Mouse (Mus musculus) mesoderm, embryonic 11.5 days (tissue): ENCODE measurements around the gene Sec22b.

Experiments used
- DNase-seq: peaks from one replicate; pipeline ENCODE4 v3.0.0-alpha.2; 2012; ENCODE audit warnings: low read depth, low spot score

Sec22b gene

GRCm38 (mm10) chr3:97909737-97910136, 8.7 kb downstream of the Sec22b start:
- DNase-seq = no peak

GRCm38 (mm10) chr3:97911093-97911492, 10.1 kb downstream of the Sec22b start:
- DNase-seq = no peak

- no peak for DNase-seq
Measured at GRCm38 (mm10) chr3:97915081-97915480, 14.1 kb downstream of the Sec22b start.

DNA sequence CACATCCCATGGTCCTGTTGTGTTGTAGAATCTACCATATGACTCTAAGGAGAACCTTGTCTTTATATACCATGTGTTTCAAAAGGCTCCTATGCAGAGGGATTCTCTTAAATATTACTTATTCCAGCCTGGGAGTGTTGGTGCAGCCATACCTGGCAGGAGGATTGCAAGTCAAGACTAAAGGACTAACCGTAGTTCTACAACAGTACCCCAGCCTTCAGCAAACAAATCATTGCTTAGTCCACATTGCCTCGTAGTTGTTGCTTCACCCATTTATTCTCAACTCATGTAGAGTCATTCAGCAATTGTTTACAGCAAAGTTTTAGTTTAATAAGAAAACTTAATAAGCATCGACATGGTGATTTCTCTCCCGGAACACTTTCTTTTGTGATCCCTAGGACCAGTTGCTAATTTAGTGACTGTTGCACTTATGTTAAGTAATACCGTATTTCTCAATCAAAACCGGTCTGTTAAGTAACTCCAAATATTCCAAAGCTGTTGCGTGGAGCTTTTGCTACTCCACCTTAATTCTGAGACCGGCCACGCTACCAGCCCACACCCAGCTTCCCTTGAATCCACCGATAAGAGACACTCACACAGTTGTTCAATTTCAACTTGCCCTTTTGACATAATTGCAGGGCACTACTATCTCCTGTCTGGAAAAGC, 18.0 kb downstream of the Sec22b start:
- no peak for DNase-seq

GRCm38 (mm10) chr3:97925246-97925645, 24.3 kb downstream of the Sec22b start:
- DNase-seq = no peak

DNA sequence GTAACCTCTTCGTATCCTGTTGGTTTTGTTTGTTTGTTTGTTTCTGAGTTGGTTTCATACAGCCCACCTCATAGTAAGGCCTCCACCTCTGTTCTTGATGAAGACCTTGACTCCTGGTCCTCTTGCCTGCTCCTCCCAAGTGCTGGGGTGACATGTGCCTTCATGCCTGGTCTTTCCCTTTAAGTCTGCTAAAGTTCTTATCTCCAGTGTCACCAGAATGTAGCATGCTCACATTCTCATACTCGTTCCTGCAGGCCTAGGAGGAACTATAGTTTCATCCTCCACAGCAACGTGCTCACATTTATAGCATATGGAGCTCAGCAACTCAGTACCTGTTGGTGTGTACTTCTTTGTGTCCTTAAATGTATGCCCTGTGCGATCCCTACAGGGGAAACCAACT, 26.3 kb downstream of the Sec22b start:
- no peak for DNase-seq

- DNase-seq = peak; percentile 85
Measured at GRCm38 (mm10) chr3:97928968-97929858, 28.2 kb downstream of the Sec22b start.

- no peak for DNase-seq
Measured at GRCm38 (mm10) chr3:97930141-97930786, 29.3 kb downstream of the Sec22b start.

DNA sequence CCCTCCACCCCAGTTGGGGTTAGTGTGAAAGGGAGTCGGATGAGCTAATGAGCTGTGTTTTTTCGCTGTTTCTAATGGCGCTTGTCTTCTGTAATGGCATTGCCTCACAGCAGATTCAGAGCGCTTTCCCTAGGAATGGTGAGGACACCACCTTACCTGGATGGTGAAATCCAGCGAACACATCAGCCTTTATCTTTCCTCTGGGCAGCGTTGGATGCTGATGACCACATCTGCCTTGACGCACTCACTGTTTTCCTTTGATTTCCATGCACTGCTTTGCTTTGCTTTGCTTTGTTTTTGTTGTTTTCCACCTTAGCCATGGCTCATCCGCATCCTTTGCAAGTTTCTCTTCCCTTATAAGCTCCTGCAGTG, 29.8 kb downstream of the Sec22b start:
- no peak for DNase-seq

- no peak for DNase-seq
Measured at GRCm38 (mm10) chr3:97931310-97931885, 30.4 kb downstream of the Sec22b start.

DNA sequence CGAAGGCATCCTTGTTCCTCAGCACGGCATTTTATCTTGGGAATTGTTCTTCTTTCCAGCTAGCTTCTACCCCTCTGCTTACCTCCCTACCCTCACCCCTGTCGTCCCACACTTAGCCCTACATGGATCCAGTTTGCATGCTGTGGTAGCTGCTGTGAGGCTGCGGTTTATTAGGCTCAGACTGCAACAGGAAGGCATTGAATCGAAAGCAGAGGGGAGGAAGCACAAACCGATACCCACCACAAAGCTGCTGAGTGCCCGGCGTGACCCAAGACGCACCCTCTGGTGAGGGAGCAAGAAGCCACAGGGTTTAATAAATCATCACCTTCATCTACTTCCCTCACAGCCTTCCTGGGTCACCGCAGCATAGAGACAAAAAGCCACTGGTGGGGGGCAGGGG, 31.1 kb downstream of the Sec22b start:
- DNase-seq = no peak

- DNase-seq = no peak
Measured at GRCm38 (mm10) chr3:97932771-97933170, 31.8 kb downstream of the Sec22b start.

DNA sequence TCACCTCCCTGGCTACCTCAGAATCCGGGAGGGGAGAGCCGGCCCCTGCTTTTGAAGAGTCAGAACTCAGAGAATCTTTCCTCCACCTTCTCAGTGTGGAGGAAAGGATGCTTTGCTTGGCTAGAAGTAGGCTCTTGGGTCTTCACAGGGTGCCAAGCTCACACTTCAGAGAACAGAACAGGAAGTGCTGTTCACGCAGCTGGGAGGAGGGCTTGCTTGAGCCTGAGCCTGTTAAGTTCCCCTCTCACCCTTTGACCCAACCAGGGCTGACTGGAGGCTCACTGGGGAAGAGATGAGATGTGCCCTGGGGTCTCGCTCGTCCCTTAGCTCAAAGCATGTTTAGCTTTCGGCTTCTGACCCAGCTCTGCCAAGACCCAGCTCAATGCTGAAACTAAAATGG, 32.3 kb downstream of the Sec22b start:
- DNase-seq = no peak

DNA sequence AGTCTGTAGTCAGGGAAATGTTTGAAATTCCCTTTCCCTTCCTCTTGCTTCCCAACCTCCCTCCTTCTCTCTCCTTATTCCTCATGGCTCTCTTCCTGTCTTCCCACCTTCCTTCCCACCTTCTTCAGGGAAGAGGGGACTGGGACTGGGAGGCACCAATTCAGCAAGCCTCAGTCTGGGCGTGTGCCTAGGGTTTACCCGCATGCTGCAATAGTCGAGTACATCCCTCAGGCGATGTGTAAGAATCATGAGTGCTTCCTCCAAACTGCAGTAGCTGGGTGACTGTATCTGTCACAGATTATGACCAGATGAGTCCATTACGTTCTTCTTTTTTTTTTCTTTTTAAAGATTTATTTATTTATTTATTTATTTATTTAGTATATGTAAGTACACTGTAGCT, 32.8 kb downstream of the Sec22b start:
- no peak for DNase-seq

DNA sequence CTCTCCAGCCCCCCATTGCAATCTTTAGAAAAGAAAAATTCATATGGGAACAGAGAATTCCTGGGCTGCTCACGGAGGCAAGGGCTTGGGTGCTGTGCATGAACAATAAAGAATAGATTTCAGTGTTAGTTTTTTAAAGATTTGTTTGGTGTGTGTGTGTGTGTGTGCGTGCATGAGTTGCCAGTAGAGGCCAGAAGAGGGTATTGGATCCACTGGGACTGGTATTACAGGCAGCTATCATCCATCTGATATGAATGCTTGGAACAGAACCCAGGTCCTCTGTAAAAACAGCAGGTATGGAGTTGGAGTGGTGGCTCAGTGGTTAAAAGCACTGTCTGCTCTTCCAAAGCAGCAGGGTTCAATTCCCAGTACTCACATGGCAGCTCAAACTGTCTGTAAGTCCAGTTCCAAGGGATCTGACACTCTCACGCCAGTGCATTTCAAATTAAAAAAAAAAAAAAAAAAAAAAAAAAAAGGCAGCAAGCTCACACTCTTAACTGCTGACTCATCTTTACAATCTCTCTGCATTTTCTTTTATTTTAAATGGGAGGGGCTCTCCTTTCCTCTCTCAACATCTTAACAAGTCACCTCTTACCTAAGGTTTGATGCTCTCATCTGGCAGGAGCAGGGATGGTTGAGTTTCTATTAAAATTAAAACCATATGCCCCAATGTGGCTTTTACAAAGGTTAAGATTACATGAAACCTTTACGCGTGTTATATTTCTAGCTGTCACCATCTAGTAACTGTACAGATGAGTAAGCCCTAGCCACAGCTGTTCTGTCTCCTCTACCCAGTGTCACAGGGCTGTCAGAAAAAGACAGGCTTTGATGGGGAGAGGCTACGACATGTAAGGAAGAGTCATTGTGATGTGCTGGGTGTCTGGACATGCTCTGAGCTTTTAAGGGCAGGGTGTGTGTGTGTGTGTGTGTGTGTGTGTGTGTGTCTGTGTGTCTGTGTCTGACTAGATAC, 33.6 kb downstream of the Sec22b start:
- DNase-seq = no peak

GRCm38 (mm10) chr3:97937068-97937944, 36.3 kb downstream of the Sec22b start:
- no peak for DNase-seq

DNA sequence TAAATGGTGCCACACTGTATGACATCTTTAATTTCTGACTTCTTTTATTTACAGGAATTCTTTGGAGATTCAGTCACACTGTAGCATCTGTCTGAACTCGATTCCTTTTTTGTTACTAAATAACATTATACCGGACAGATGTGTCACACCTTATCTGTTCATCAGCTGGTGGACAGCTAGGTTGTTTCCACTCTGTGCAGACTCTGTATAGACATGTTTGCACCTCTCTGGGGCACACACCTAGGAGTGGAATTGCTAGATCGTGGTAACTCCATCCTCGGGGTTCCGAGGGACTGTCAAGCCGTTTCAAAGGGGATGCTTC, 36.9 kb downstream of the Sec22b start:
- no peak for DNase-seq

DNA sequence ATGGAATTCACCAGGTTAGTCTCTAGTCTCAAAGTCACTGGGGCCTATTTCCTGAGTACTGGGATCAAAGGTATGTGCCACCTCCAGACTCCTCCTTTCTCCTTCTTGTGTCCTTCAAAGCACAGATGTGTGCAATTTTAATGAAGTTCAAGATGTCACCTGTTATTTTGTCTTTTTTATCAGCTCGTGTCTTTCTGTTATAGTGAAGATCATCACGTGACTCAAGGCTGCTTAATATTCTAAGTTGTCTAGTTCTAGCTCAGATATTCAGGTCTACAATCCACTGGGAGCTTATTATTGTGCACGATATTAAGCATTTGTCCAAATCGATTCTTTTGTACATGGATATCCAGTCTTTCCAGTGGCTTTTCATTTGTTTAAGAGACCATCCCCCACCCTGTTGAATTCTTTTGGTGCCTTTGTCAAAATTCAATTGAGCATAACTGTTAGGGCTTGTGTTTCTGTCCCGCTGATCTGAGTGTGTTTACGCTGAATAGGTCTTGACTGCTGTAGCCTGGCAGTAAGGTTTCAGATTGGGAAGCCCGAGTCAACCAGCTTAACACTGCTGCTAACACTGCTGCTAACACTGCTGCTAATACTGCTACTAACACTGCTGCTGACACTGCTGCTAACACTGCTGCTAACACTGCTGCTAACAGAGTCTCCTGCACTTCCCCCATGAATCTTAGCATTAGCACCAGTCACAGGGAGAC, 38.0 kb downstream of the Sec22b start:
- no peak for DNase-seq

GRCm38 (mm10) chr3:97939626-97940510, 38.9 kb downstream of the Sec22b start:
- no peak for DNase-seq
